Mouse (Mus musculus) stomach, embryonic 16.5 days (tissue): ENCODE results near the gene Padi3. TPM values are rescaled to one million over a fixed set of nuclear protein-coding genes. Genes with fewer than 3 reads are reported as not detected.

ENCODE experiments used
- ATAC-seq: fragments of 200-750 bp; cut with Nextera tagmentation; 2 replicates; pipeline ENCODE4 v1.8.0; 2017; ENCODE audit warnings: moderate number of reproducible peaks, moderate TSS enrichment; ENCODE audit not compliant: insufficient read depth, low FRiP score
- H3K27ac ChIP-seq: fragments of 300-500 bp; sonication (generic); 2 replicates; pipeline ENCODE4 v1.5.1; 2014; ENCODE audit warnings: low read length
- H3K27me3 ChIP-seq: fragments of 300-500 bp; sonication (generic); 2 replicates; pipeline ENCODE4 v1.6.1; 2014; ENCODE audit warnings: low read length, control low read depth, mixed read lengths; ENCODE audit not compliant: control insufficient read depth, insufficient read depth
- H3K36me3 ChIP-seq: fragments of 300-500 bp; sonication (generic); 2 replicates; pipeline ENCODE4 v1.6.1; 2014; ENCODE audit warnings: low read length; ENCODE audit not compliant: control insufficient read depth, insufficient read depth
- H3K4me1 ChIP-seq: fragments of 300-500 bp; sonication (generic); 2 replicates; pipeline ENCODE4 v1.6.1; 2014; ENCODE audit warnings: low read length, control low read depth, mixed read lengths; ENCODE audit not compliant: control insufficient read depth, insufficient read depth
- H3K4me2 ChIP-seq: fragments of 300-500 bp; sonication (generic); 2 replicates; pipeline ENCODE4 v1.6.1; 2014; ENCODE audit warnings: low read depth, low read length, mixed read lengths
- H3K4me3 ChIP-seq: fragments of 300-500 bp; sonication (generic); replicated peaks from 2 replicates; pipeline ENCODE4 v1.5.1; 2014; ENCODE audit warnings: mild to moderate bottlenecking, low read length
- H3K9ac ChIP-seq: fragments of 300-500 bp; sonication (generic); 2 replicates; pipeline ENCODE4 v1.6.1; 2014; ENCODE audit warnings: low read length
- H3K9me3 ChIP-seq: fragments of 300-500 bp; sonication (generic); replicated peaks from 2 replicates; pipeline ENCODE4 v1.6.1; 2016; ENCODE audit warnings: low read length, control low read depth; ENCODE audit not compliant: control insufficient read depth
- WGBS: fragments of 180-500 bp; shearing (Covaris S2); extraction: QIAGEN DNeasy Blood & Tissue Kit; methylation state at CpG from one replicate; pipeline ENCODE4 v1.1.7; 2014; 5-methylcytosine and 5-hydroxymethylcytosine counted together
- polyA plus RNA-seq: library from polyadenylated mRNA; unstranded; fragments of >200 nt; fragmentation: Nextera tagmentation; extraction: Ambion mirVana; gene quantifications from 2 replicates; pipeline ENCODE4 v1.2.1, GENCODE M21; 2015

The Padi3 gene
- polyA plus RNA-seq, 1 experiment from 2014 or later = 0.18 TPM

- 19% methylated on average over 14 of the region's 14 CpGs for WGBS
- H3K4me1 ChIP-seq = no peaks in the 10 kb centered on the region
- ATAC-seq = no peak
- no peak overlapping the region for H3K9ac ChIP-seq
- H3K27me3 ChIP-seq = no peaks in the 10 kb centered on the region; the same call in 1 of the 2 replicates
- no peaks in the 10 kb centered on the region for H3K9me3 ChIP-seq
- H3K4me2 ChIP-seq = no peak overlapping the region
- no peak overlapping the region for H3K4me3 ChIP-seq
- no peak overlapping the region for H3K27ac ChIP-seq
- no peaks in the 10 kb centered on the region for H3K36me3 ChIP-seq
Observed at GRCm38 (mm10) chr4:140812609-140813008, 2.2 kb upstream of the Padi3 start.

- no peaks in the 10 kb centered on the region for H3K36me3 ChIP-seq
- H3K9me3 ChIP-seq = no peaks in the 10 kb centered on the region
- no peak overlapping the region for H3K4me3 ChIP-seq
- WGBS = 49% methylated on average over 8 of the region's 8 CpGs
- no peaks in the 10 kb centered on the region for H3K4me1 ChIP-seq
- no peak for ATAC-seq
- no peak overlapping the region for H3K4me2 ChIP-seq
- H3K27me3 ChIP-seq = no peaks in the 10 kb centered on the region; the same call in none of the 2 replicates
- H3K27ac ChIP-seq = no peak overlapping the region
- H3K9ac ChIP-seq = no peak overlapping the region
Observed at GRCm38 (mm10) chr4:140812191-140812590, 1.7 kb upstream of the Padi3 start.

- Histone ChIP-seq H3K4me1 (no peaks in the 10 kb centered on the region), H3K9me3 (no peaks in the 10 kb centered on the region), H3K36me3 (no peaks in the 10 kb centered on the region), H3K27me3 (no peaks in the 10 kb centered on the region; the same call in none of the 2 replicates), H3K4me2 (no peak overlapping the region), H3K9ac (no peak overlapping the region), H3K4me3 (no peak overlapping the region), H3K27ac (no peak overlapping the region)
- no peak for ATAC-seq
- 63% methylated on average over 8 of the region's 8 CpGs for WGBS
Observed at GRCm38 (mm10) chr4:140809118-140809517, 1.3 kb downstream of the Padi3 start.

- Histone ChIP-seq H3K27ac (no peak overlapping the region), H3K27me3 (no peaks in the 10 kb centered on the region; the same call in none of the 2 replicates), H3K36me3 (no peaks in the 10 kb centered on the region), H3K9ac (no peak overlapping the region), H3K4me3 (no peak overlapping the region), H3K4me2 (no peak overlapping the region), H3K9me3 (no peaks in the 10 kb centered on the region), H3K4me1 (no peaks in the 10 kb centered on the region)
- ATAC-seq = no peak
- WGBS = 71% methylated on average over 9 of the region's 9 CpGs
Observed at GRCm38 (mm10) chr4:140804601-140805000, 5.8 kb downstream of the Padi3 start.

- H3K27me3 ChIP-seq = no peaks in the 10 kb centered on the region
- 63% methylated on average over 3 of the region's 3 CpGs for WGBS
- no peaks in the 10 kb centered on the region for H3K36me3 ChIP-seq
- ATAC-seq = no peak
- no peak overlapping the region for H3K27ac ChIP-seq
- no peak overlapping the region for H3K4me3 ChIP-seq
- no peaks in the 10 kb centered on the region for H3K9me3 ChIP-seq
- H3K4me1 ChIP-seq = no peaks in the 10 kb centered on the region
- no peak overlapping the region for H3K4me2 ChIP-seq
- no peak overlapping the region for H3K9ac ChIP-seq
Observed at GRCm38 (mm10) chr4:140801364-140801763, 9.1 kb downstream of the Padi3 start.

GRCm38 (mm10) chr4:140796786-140797185 is 13.7 kb downstream of the Padi3 start:
- H3K4me2 ChIP-seq = no peak overlapping the region
- WGBS = 77% methylated on average over 3 of the region's 3 CpGs
- no peak for ATAC-seq
- no peak overlapping the region for H3K9ac ChIP-seq
- H3K9me3 ChIP-seq = no peaks in the 10 kb centered on the region
- no peak overlapping the region for H3K4me3 ChIP-seq
- no peak overlapping the region for H3K27ac ChIP-seq
- H3K4me1 ChIP-seq = no peaks in the 10 kb centered on the region
- H3K36me3 ChIP-seq = no peaks in the 10 kb centered on the region
- no peaks in the 10 kb centered on the region for H3K27me3 ChIP-seq

- WGBS = 79% methylated on average over 9 of the region's 9 CpGs
- Histone ChIP-seq H3K4me1 (no peaks in the 10 kb centered on the region), H3K9me3 (no peaks in the 10 kb centered on the region), H3K27me3 (no peaks in the 10 kb centered on the region), H3K36me3 (no peaks in the 10 kb centered on the region), H3K4me2 (no peak overlapping the region), H3K4me3 (no peak overlapping the region), H3K27ac (no peak overlapping the region), H3K9ac (no peak overlapping the region)
- 0 out of 2 replicates have a peak, but pooled peaks have one; percentile 19 for ATAC-seq
Observed at GRCm38 (mm10) chr4:140794678-140795077, 15.8 kb downstream of the Padi3 start.

GRCm38 (mm10) chr4:140793795-140794194 is 16.7 kb downstream of the Padi3 start:
- no peak overlapping the region for H3K9ac ChIP-seq
- 60% methylated on average over 9 of the region's 9 CpGs for WGBS
- no peaks in the 10 kb centered on the region for H3K4me1 ChIP-seq
- H3K36me3 ChIP-seq = no peaks in the 10 kb centered on the region
- ATAC-seq = no peak
- H3K4me3 ChIP-seq = no peak overlapping the region
- H3K9me3 ChIP-seq = no peaks in the 10 kb centered on the region
- no peak overlapping the region for H3K4me2 ChIP-seq
- no peaks in the 10 kb centered on the region for H3K27me3 ChIP-seq
- no peak overlapping the region for H3K27ac ChIP-seq

- H3K4me1 ChIP-seq = no peaks in the 10 kb centered on the region
- ATAC-seq = no peak
- H3K4me2 ChIP-seq = no peak overlapping the region
- no peaks in the 10 kb centered on the region for H3K9me3 ChIP-seq
- WGBS = 75% methylated on average over 7 of the region's 7 CpGs
- no peaks in the 10 kb centered on the region for H3K27me3 ChIP-seq
- H3K27ac ChIP-seq = no peak overlapping the region
- no peak overlapping the region for H3K4me3 ChIP-seq
- H3K36me3 ChIP-seq = no peaks in the 10 kb centered on the region
- no peak overlapping the region for H3K9ac ChIP-seq
Observed at GRCm38 (mm10) chr4:140792584-140792983, 17.9 kb downstream of the Padi3 start.

- Histone ChIP-seq H3K9ac (no peak overlapping the region), H3K27me3 (no peaks in the 10 kb centered on the region), H3K4me2 (no peak overlapping the region), H3K4me3 (no peak overlapping the region), H3K36me3 (no peaks in the 10 kb centered on the region), H3K27ac (no peak overlapping the region), H3K4me1 (no peaks in the 10 kb centered on the region), H3K9me3 (0 out of 2 replicates have a peak, but pooled peaks cover 3% of the 10 kb centered on the region)
- 84% methylated on average over 16 of the region's 16 CpGs for WGBS
- no peak for ATAC-seq
Observed at GRCm38 (mm10) chr4:140791071-140791470, 19.4 kb downstream of the Padi3 start.
